Mouse (Mus musculus): ENCODE measurements around the gene Ppp2r5c.

- TF ChIP-seq CTCF (IDR thresholded peaks at IDR 0.05; ENCODE audit: low read depth) = no peak
- no peak for TF ChIP-seq EP300 (IDR thresholded peaks at IDR 0.05; ENCODE audit: low read depth)
Measured at GRCm38 (mm10) chr12:110545040-110545701, 98.3 kb downstream of the Ppp2r5c start.
